Mouse (Mus musculus) kidney, adult 2 months (tissue): Measurements from ENCODE around the gene Sympk. TPM values are rescaled to one million over a fixed set of nuclear protein-coding genes. Genes with fewer than 3 reads are reported as not detected.

Source experiments
- DNase-seq: peaks from one replicate; pipeline ENCODE4 v3.0.0; 2021
- H3K27ac ChIP-seq: fragments of 200-500 bp; 2 replicates; pipeline ENCODE4 v1.5.1; 2012; ENCODE audit warnings: low read depth, low read length, control low read depth, inconsistent platforms; ENCODE audit not compliant: insufficient read depth
- H3K27me3 ChIP-seq: fragments of 200-500 bp; replicated peaks from 2 replicates; pipeline ENCODE4 v1.6.1; 2012; ENCODE audit warnings: mild to moderate bottlenecking, moderate library complexity, low read length, inconsistent platforms; ENCODE audit not compliant: control insufficient read depth, insufficient read depth
- H3K36me3 ChIP-seq: fragments of 200-500 bp; 2 replicates; pipeline ENCODE4 v1.6.1; 2012; ENCODE audit warnings: mild to moderate bottlenecking, moderate library complexity, low read length, inconsistent platforms; ENCODE audit not compliant: control insufficient read depth, insufficient read depth
- H3K4me1 ChIP-seq: fragments of 200-500 bp; 2 replicates; pipeline ENCODE4 v1.6.1; 2011; ENCODE audit warnings: low read length; ENCODE audit not compliant: control insufficient read depth, insufficient read depth
- H3K4me3 ChIP-seq: fragments of 200-500 bp; 2 replicates; pipeline ENCODE4 v1.5.1; 2011; ENCODE audit warnings: mild to moderate bottlenecking, low read depth, low read length, control low read depth; ENCODE audit not compliant: insufficient read depth
- CTCF ChIP-seq: fragments of 200-500 bp; conservative IDR thresholded peaks from 2 replicates; pipeline ENCODE4 v1.5.1; 2011; ENCODE audit warnings: low read depth, mild to moderate bottlenecking, control low read depth, low read length, moderate library complexity, mixed read lengths; ENCODE audit not compliant: insufficient read depth, insufficient read length
- POLR2A ChIP-seq: fragments of 200-500 bp; IDR thresholded peaks from one replicate; pipeline ENCODE4 v1.6.1; 2011; ENCODE audit warnings: low read depth, low read length, control low read depth
- WGBS: fragments of 180-500 bp; shearing (Covaris S2); methylation state at CpG from one replicate; pipeline ENCODE4 v1.1.7; 2018; 5-methylcytosine and 5-hydroxymethylcytosine counted together
- polyA plus RNA-seq: library from polyadenylated mRNA; depleted of rRNA; stranded (reverse); fragments of >200 nt; gene quantifications from 2 replicates; pipeline ENCODE4 v1.2.3, GENCODE M21; 2012; rRNA removed

Gene Sympk
- polyA plus RNA-seq, 1 experiment, result 59.8 TPM

DNA sequence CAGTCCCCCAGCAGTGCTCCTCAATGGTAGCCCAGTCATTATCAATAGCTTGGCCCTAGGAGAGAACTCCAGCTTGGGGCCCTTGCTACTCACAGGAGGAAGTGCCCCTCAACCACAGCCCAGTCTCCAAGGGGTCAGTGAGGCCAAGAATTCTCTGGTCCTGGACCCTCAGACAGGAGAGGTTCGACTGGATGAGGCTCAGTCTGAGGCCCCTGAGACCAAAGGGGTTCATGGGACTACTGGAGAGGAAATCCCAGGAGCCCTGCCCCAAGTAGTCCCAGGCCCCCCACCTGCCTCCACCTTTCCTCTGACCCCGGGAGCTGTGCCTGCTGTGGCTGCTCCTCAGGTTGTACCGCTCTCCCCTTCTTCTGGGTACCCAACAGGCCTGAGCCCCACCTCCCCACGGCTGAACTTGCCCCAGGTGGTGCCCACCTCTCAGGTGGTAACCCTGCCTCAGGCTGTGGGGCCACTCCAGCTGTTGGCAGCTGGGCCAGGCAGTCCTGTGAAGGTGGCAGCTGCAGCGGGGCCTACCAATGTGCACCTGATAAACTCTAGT lies 72.3 kb downstream of the Sympk start:
- H3K4me3 ChIP-seq, result no peak overlapping the region
- no peaks in the 10 kb centered on the region for H3K27me3 ChIP-seq
- TF ChIP-seq CTCF (no peak), POLR2A (no peak)
- no peaks in the 10 kb centered on the region for H3K36me3 ChIP-seq
- H3K27ac ChIP-seq, result no peak overlapping the region
- 83% methylated on average over 5 of the region's 5 CpGs for WGBS
- H3K4me1 ChIP-seq, result no peaks in the 10 kb centered on the region
- DNase-seq, result no peak

DNA sequence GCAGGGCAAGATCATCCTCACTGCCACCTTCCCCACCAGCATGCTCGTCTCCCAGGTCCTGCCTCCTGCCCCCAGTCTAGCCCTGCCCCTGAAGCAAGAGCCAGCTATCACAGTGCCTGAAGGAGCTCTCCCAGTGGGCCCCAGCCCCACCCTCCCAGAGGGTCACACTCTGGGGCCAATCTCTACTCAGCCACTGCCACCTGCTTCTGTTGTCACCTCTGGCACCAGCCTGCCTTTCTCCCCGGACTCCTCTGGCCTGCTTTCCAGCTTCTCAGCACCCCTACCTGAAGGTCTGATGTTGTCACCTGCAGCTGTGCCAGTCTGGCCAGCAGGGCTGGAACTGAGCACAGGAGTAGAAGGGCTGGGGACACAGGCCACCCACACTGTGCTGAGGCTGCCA lies 73.0 kb downstream of the Sympk start:
- no peaks in the 10 kb centered on the region for H3K27me3 ChIP-seq
- WGBS, result 61% methylated on average over 2 of the region's 2 CpGs
- no peak overlapping the region for H3K27ac ChIP-seq
- no peaks in the 10 kb centered on the region for H3K4me1 ChIP-seq
- no peaks in the 10 kb centered on the region for H3K36me3 ChIP-seq
- no peak overlapping the region for H3K4me3 ChIP-seq
- DNase-seq, result no peak
- TF ChIP-seq POLR2A, result no peak
- TF ChIP-seq CTCF, result no peak

DNA sequence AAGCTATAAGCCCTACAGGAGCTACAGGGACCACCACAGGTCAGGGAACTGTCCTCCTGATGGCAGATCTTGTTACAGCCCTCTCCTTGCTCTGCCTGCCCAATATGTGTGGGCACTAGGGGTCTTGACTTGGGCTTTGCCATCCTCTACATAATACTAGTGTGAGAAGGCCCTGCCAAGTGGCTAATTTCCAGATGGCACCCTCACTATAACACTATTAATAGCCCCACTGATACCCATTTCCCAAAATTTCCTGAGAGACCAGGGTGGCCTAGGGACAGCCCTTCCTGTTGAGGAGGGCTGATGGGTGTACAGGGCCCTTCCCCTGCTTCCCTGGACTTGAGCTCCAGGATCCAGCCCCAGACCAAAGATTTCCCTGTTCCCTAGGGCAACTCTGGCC lies 73.7 kb downstream of the Sympk start:
- no peaks in the 10 kb centered on the region for H3K36me3 ChIP-seq
- no peak for DNase-seq
- no peaks in the 10 kb centered on the region for H3K4me1 ChIP-seq
- TF ChIP-seq CTCF (no peak), POLR2A (no peak)
- no peak overlapping the region for H3K27ac ChIP-seq
- no peak overlapping the region for H3K4me3 ChIP-seq
- H3K27me3 ChIP-seq, result no peaks in the 10 kb centered on the region

DNA sequence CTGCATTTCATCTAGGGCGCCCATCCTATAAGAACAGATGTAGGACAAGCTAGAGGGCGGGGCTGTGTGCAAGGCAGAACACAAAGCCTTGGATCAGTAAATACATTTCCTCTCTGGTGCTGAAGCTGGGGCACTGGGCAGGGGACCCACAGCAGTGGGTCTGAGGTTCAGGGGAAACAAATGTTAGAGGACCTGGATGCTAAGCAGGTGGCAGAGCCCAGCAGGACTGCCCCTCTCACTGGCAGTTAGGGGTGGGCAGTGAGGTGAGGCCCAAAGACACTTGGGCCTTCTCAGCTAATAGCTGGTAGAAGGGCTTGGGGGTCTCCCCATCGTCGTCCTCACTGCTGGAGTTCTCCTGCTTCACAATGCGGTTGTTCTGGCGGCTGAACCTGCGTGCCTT lies 74.6 kb downstream of the Sympk start:
- no peaks in the 10 kb centered on the region for H3K4me1 ChIP-seq
- TF ChIP-seq CTCF, result no peak
- TF ChIP-seq POLR2A, result no peak
- no peaks in the 10 kb centered on the region for H3K36me3 ChIP-seq
- H3K4me3 ChIP-seq, result no peak overlapping the region
- no peak for DNase-seq
- no peaks in the 10 kb centered on the region for H3K27me3 ChIP-seq
- WGBS, result 88% methylated on average over 7 of the region's 7 CpGs
- H3K27ac ChIP-seq, result no peak overlapping the region

DNA sequence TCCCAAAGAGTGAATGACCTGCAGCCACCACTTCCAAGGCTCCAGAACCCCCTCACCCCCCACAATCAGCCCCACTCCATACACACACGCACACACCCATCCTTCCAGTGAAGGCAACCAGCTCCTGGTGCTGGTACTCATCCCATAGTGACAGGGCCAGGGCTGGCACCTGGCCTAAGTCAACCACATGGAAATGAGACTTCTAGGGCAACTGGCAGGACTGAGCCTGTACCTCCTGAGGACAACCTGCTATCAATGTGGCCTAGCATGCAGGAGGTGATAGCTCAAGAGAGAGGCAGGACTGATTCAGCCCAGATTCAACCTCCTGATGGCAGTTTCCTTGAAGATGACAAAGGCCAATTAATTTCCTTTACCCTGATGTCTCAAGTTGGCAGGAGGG lies 76.1 kb downstream of the Sympk start:
- WGBS, result 81% methylated on average over 1 of the region's 1 CpGs
- no peaks in the 10 kb centered on the region for H3K36me3 ChIP-seq
- no peak for TF ChIP-seq POLR2A
- no peak for TF ChIP-seq CTCF
- DNase-seq, result no peak
- H3K27me3 ChIP-seq, result no peaks in the 10 kb centered on the region
- no peak overlapping the region for H3K27ac ChIP-seq
- H3K4me3 ChIP-seq, result no peak overlapping the region
- no peaks in the 10 kb centered on the region for H3K4me1 ChIP-seq

DNA sequence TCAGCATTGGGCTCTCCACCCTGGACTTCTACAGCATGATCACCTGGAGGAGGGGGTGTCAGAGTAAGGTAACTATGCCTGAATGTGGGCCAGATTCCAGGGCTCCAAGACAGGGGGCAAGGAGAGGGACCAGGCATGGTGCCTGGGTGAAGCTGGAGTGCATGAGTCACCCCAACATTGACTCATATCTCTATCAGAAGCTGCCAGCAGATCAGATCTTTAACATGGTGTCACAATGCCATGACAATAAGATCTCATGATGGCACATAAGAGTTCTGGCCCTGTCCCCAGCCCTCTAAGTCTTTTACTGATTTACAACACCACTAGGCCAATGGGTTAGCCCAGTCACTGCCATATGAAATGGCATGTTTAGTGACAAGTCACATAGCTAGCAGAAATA lies 79.6 kb downstream of the Sympk start:
- Histone ChIP-seq H3K36me3 (no peaks in the 10 kb centered on the region), H3K27ac (no peak overlapping the region), H3K4me3 (no peak overlapping the region), H3K27me3 (no peaks in the 10 kb centered on the region), H3K4me1 (no peaks in the 10 kb centered on the region)
- no peak for DNase-seq
- TF ChIP-seq CTCF (no peak), POLR2A (no peak)

Other genes starting within 250 kb of the Sympk start
- gene Psg19, start 225.9 kb upstream of the Sympk start, polyA plus RNA-seq, result not detected in 2 replicates
- gene Psg17, start 202.8 kb upstream of the Sympk start, polyA plus RNA-seq, result 0.03 and 0.04 TPM in 2 replicates
- 4.8 and 5.6 TPM in 2 replicates for gene Mill2, start 184.4 kb upstream of the Sympk start, polyA plus RNA-seq
- gene Pglyrp1, start 153.0 kb upstream of the Sympk start, polyA plus RNA-seq, result 2.3 and 5.9 TPM in 2 replicates
- gene Ccdc61, start 114.0 kb upstream of the Sympk start, polyA plus RNA-seq, result 19.8 and 21.3 TPM in 2 replicates
- 0.80 and 1.1 TPM in 2 replicates for gene Nova2, start 98.5 kb upstream of the Sympk start, polyA plus RNA-seq
- gene Nanos2, start 37.0 kb upstream of the Sympk start, polyA plus RNA-seq, result not detected in 2 replicates
- gene Mypop, start 33.1 kb upstream of the Sympk start, polyA plus RNA-seq, result 7.6 and 8.7 TPM in 2 replicates
- 18.1 and 21.1 TPM in 2 replicates for gene Irf2bp1, start 20.3 kb upstream of the Sympk start, polyA plus RNA-seq
- 0.13 and 0.16 TPM in 2 replicates for gene Foxa3, start 839 bp upstream of the Sympk start, polyA plus RNA-seq
- gene Rsph6a, start 30.3 kb downstream of the Sympk start, polyA plus RNA-seq, result 0.05 TPM in 2 replicates
- 59.8 and 76.3 TPM in 2 replicates for gene Dmwd, start 51.9 kb downstream of the Sympk start, polyA plus RNA-seq
- 52.7 and 53.0 TPM in 2 replicates for gene Dmpk, start 59.5 kb downstream of the Sympk start, polyA plus RNA-seq
- 14.1 and 22.2 TPM in 2 replicates for gene Six5, start 70.2 kb downstream of the Sympk start, polyA plus RNA-seq
- 0.03 and 0.04 TPM in 2 replicates for gene Gm4969, start 94.0 kb downstream of the Sympk start, polyA plus RNA-seq
- 9.2 and 9.5 TPM in 2 replicates for gene Fbxo46, start 95.5 kb downstream of the Sympk start, polyA plus RNA-seq
- gene Qpctl, start 124.9 kb downstream of the Sympk start, polyA plus RNA-seq, result 11.9 and 12.1 TPM in 2 replicates
- gene Snrpd2, start 125.3 kb downstream of the Sympk start, polyA plus RNA-seq, result 34.8 and 42.2 TPM in 2 replicates
- 0.13 and 0.20 TPM in 2 replicates for gene Gipr, start 141.8 kb downstream of the Sympk start, polyA plus RNA-seq
- gene Eml2, start 152.0 kb downstream of the Sympk start, polyA plus RNA-seq, result 38.8 and 39.0 TPM in 2 replicates
- 10.1 and 10.8 TPM in 2 replicates for gene Gpr4, start 188.2 kb downstream of the Sympk start, polyA plus RNA-seq
- 41.7 and 48.5 TPM in 2 replicates for gene Opa3, start 204.0 kb downstream of the Sympk start, polyA plus RNA-seq
- 69.5 and 71.5 TPM in 2 replicates for gene Vasp, start 247.4 kb downstream of the Sympk start, polyA plus RNA-seq